7 mouse cellular contexts compared by ENCODE assay signal in genomic region chr8:71376423-71377030, GRCm38 (mm10). TPM values are rescaled to one million over a fixed set of nuclear protein-coding genes. Genes with fewer than 3 reads are reported as not detected.
DNase-seq lines count a peak whose midpoint lies in the region; ATAC-seq and TF ChIP-seq lines count a peak whose summit lies in the region.

No protein-coding gene starts in this region.

- H3K4me1 ChIP-seq in E14TG2a.4 (replicated peaks; ENCODE audit: low read depth, low read length) = peaks cover 66% of the 10 kb centered on the region
- peaks cover 60% of the 10 kb centered on the region for H3K4me1 ChIP-seq in hindbrain, embryonic 13.5 days (replicated peaks)
- peaks cover 72% of the 10 kb centered on the region for H3K4me1 ChIP-seq in liver, embryonic 12.5 days

- no peaks in the 10 kb centered on the region for H3K9me3 ChIP-seq in E14TG2a.4 (ENCODE audit: low read length)
- no peaks in the 10 kb centered on the region for H3K9me3 ChIP-seq in hindbrain, embryonic 13.5 days
- H3K9me3 ChIP-seq in liver, embryonic 12.5 days (replicated peaks) = no peaks in the 10 kb centered on the region

- no peak for TF ChIP-seq CTCF in E14TG2a.4 (conservative IDR thresholded peaks at IDR 0.05; ENCODE audit: low read length)

- H3K27me3 ChIP-seq in E14TG2a.4 (ENCODE audit: insufficient read depth, low read length) = peaks cover 50% of the 10 kb centered on the region
- no peaks in the 10 kb centered on the region for H3K27me3 ChIP-seq in hindbrain, embryonic 13.5 days
- peaks cover 60% of the 10 kb centered on the region for H3K27me3 ChIP-seq in liver, embryonic 12.5 days (replicated peaks)

- peak overlapping the region; percentile 82; the same call in 1 of the 2 replicates for H3K27ac ChIP-seq in hindbrain, embryonic 13.5 days
- no peak overlapping the region for H3K27ac ChIP-seq in liver, embryonic 12.5 days

- H3K9ac ChIP-seq in hindbrain, embryonic 13.5 days = peak overlapping the region; percentile 75
- H3K9ac ChIP-seq in liver, embryonic 12.5 days = peak overlapping the region; percentile 45; the same call in 1 of the 2 replicates

- no peak for ATAC-seq in hindbrain, embryonic 13.5 days (ENCODE audit: low FRiP score)
- no peak for ATAC-seq in liver, embryonic 12.5 days

- 23% methylated on average over 8 of the region's 8 CpGs for WGBS in hindbrain, embryonic 13.5 days
- WGBS in liver, embryonic 12.5 days (ENCODE audit: insufficient replicate concordance) = 55% methylated on average over 8 of the region's 8 CpGs

- H3K4me3 ChIP-seq in E14TG2a.4 (replicated peaks; ENCODE audit: low read length) = peak overlapping the region; percentile 74
- peak overlapping the region; percentile 40 for H3K4me3 ChIP-seq in hindbrain, embryonic 13.5 days
- H3K4me3 ChIP-seq in liver, embryonic 12.5 days = peak overlapping the region; percentile 44

- peaks cover 63% of the 10 kb centered on the region for H3K36me3 ChIP-seq in E14TG2a.4 (ENCODE audit: insufficient read depth, low read length)
- peaks cover 24% of the 10 kb centered on the region for H3K36me3 ChIP-seq in hindbrain, embryonic 13.5 days
- peaks cover 43% of the 10 kb centered on the region for H3K36me3 ChIP-seq in liver, embryonic 12.5 days

- DNase-seq in A20 (ENCODE audit: low read depth, low spot score) = peak; percentile 22
- no peak for DNase-seq in urinary bladder, postnatal 25 days (ENCODE audit: low spot score)
- no peak for DNase-seq in embryo, embryonic 9.5 days (ENCODE audit: extremely low spot score)
- no peak for DNase-seq in adipocyte (ENCODE audit: low spot score)

- H3K4me2 ChIP-seq in hindbrain, embryonic 13.5 days = peak overlapping the region; percentile 67
- peak overlapping the region; percentile 74 for H3K4me2 ChIP-seq in liver, embryonic 12.5 days

RNA-seq across cellular contexts. Expression of gene Nr2f6, which starts 5.2 kb away (rescaled TPM):
- 20.2 and 21.3 TPM in 2 replicates for polyA plus RNA-seq in hindbrain, embryonic 13.5 days (2015; fragmentation: Nextera tagmentation; extraction: Ambion mirVana)
- 35.3 and 38.8 TPM in 2 replicates for polyA plus RNA-seq in liver, embryonic 12.5 days (2016; fragmentation: Nextera tagmentation; extraction: Ambion mirVana)

RNA-seq across cellular contexts. Expression of gene Ocel1, which starts 5.4 kb away (rescaled TPM):
- polyA plus RNA-seq in hindbrain, embryonic 13.5 days (2015; fragmentation: Nextera tagmentation; extraction: Ambion mirVana) = 4.6 and 6.2 TPM in 2 replicates
- polyA plus RNA-seq in liver, embryonic 12.5 days (2016; fragmentation: Nextera tagmentation; extraction: Ambion mirVana) = 6.8 and 6.9 TPM in 2 replicates

RNA-seq across cellular contexts. Expression of gene Use1, which starts 9.9 kb away (rescaled TPM):
- 109 and 112 TPM in 2 replicates for polyA plus RNA-seq in hindbrain, embryonic 13.5 days (2015; fragmentation: Nextera tagmentation; extraction: Ambion mirVana)
- 60.2 and 61.1 TPM in 2 replicates for polyA plus RNA-seq in liver, embryonic 12.5 days (2016; fragmentation: Nextera tagmentation; extraction: Ambion mirVana)

RNA-seq across cellular contexts. Expression of gene Ushbp1, which starts 19.1 kb away (rescaled TPM):
- 6.2 and 7.1 TPM in 2 replicates for polyA plus RNA-seq in hindbrain, embryonic 13.5 days (2015; fragmentation: Nextera tagmentation; extraction: Ambion mirVana)
- polyA plus RNA-seq in liver, embryonic 12.5 days (2016; fragmentation: Nextera tagmentation; extraction: Ambion mirVana) = 3.6 and 4.0 TPM in 2 replicates

RNA-seq across cellular contexts. Expression of gene Babam1, which starts 20.1 kb away (rescaled TPM):
- polyA plus RNA-seq in hindbrain, embryonic 13.5 days (2015; fragmentation: Nextera tagmentation; extraction: Ambion mirVana) = 83.3 and 90.9 TPM in 2 replicates
- polyA plus RNA-seq in liver, embryonic 12.5 days (2016; fragmentation: Nextera tagmentation; extraction: Ambion mirVana) = 79.0 and 82.6 TPM in 2 replicates
